Mouse (Mus musculus): ENCODE measurements around the gene Tmem175.
A peak's percentile ranks its signal among the peaks of the same experiment; 100 is the strongest.

Gene Tmem175

GRCm38 (mm10) chr5:108653341-108653740 lies 23.8 kb downstream of the Tmem175 start:
- no peak for DNase-seq (ENCODE audit: low read depth, low spot score)

- no peak for DNase-seq (ENCODE audit: low read depth, low spot score)
Observed at GRCm38 (mm10) chr5:108654444-108654990, 24.9 kb downstream of the Tmem175 start.

GRCm38 (mm10) chr5:108655381-108655780 lies 25.8 kb downstream of the Tmem175 start:
- DNase-seq (ENCODE audit: low read depth, low spot score): no peak

GRCm38 (mm10) chr5:108655891-108656650 lies 26.5 kb downstream of the Tmem175 start:
- no peak for DNase-seq (ENCODE audit: low read depth, low spot score)

- DNase-seq (ENCODE audit: low read depth, low spot score): no peak
Observed at GRCm38 (mm10) chr5:108657406-108657805, 27.8 kb downstream of the Tmem175 start.

GRCm38 (mm10) chr5:108658611-108659010 lies 29.0 kb downstream of the Tmem175 start:
- no peak for DNase-seq (ENCODE audit: low read depth, low spot score)

- no peak for DNase-seq (ENCODE audit: low read depth, low spot score)
Observed at GRCm38 (mm10) chr5:108659698-108660631, 30.4 kb downstream of the Tmem175 start, which contains the start of gene Idua. Gene Idua, plus strand, starts transcription at chr5:108660331.

DNA sequence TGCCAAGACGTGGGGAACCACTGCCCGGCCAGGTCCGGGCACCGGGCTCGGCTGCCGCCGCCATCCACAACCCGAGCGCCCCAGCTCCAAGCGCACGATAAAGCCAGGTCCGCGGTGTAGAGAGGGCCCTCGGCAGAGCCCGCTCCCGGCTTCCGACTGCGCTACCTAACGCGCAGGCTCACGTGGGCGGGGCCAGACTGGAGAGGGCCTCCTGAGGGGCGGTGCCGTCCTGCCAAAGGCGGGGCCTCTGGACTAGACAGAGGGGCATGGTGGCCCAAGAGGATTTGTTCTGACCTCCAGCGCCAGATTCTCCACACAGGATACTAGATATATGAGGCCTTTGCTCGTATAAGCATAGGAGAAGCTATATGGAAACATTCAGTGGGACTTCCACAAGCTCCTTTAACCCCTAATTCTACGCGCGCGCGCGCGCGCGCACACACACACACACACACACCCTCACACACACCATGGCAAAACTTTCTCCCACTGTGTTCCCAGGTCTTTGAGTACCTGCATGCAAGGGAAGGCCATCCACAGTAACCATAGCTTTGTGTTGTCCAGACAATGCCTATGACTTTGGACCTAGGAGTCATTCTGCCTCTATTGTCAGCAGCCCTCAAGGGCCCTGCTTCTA lies 31.2 kb downstream of the Tmem175 start:
- DNase-seq (ENCODE audit: low read depth, low spot score): peak; percentile 70

DNA sequence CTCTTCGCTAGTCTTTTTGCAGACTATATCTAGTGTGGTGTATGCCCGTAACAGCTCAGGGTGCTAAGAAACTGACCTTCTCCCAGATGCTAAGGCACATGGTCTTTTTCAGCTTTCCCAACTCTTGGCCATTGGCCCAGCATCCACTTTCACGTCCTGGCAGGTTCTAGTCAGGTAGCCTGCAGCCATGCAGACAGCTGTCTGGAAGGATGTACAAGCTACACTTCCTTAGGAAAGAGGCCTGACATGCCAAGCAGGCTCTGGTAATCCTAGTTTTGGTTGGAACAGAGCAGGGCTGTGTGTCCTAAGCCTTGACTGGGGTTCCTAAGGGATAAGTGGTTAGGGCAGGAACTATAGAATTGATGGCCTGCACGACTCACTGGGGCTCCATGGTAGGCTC lies 33.2 kb downstream of the Tmem175 start:
- no peak for DNase-seq (ENCODE audit: low read depth, low spot score)

DNA sequence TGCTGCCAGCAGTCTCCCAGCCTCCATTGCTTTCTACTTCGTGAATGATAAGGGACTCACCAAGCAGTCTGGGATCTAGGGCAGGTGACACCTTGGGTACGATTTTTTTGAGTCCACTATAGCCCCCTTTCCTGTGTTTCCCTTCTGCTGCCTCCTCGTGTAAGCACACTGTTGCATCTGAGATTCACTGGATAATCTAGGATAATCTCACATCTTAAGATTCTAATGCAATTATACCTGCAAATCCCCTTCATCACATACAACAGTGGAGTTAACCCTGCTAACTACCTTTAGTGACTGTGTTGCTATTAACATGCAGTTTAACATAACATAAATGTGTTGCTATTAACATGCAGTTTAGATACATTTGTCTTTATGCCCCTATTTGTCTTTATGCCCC lies 35.5 kb downstream of the Tmem175 start:
- DNase-seq (ENCODE audit: low read depth, low spot score): no peak

- DNase-seq (ENCODE audit: low read depth, low spot score): no peak
Observed at GRCm38 (mm10) chr5:108667370-108667769, 37.8 kb downstream of the Tmem175 start.

DNA sequence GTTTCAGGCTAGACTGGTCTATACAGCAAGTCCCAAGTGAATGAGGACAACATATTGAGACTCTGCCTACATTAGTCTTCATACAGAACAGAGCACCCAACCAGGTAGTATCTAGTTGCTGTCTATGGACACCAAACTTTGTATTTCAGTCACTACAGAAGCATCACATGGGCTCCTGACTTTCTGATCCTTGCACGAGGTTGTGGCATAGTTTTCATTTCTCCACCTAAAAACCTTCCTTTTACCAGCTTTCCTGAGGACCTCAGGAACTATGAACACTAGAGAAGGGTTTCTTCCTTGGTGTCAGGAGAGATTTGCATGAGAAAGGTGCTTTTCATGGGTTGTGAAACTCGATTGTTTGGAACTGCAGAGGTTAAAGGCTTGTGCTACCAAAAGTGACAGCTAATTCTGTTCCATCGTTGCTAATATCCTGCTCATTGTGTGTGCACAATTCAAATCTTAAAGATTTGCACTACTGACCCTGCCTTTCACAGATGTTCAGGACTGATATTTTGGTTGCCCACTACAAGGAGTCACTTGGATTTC lies 38.9 kb downstream of the Tmem175 start:
- DNase-seq (ENCODE audit: low read depth, low spot score): no peak

DNA sequence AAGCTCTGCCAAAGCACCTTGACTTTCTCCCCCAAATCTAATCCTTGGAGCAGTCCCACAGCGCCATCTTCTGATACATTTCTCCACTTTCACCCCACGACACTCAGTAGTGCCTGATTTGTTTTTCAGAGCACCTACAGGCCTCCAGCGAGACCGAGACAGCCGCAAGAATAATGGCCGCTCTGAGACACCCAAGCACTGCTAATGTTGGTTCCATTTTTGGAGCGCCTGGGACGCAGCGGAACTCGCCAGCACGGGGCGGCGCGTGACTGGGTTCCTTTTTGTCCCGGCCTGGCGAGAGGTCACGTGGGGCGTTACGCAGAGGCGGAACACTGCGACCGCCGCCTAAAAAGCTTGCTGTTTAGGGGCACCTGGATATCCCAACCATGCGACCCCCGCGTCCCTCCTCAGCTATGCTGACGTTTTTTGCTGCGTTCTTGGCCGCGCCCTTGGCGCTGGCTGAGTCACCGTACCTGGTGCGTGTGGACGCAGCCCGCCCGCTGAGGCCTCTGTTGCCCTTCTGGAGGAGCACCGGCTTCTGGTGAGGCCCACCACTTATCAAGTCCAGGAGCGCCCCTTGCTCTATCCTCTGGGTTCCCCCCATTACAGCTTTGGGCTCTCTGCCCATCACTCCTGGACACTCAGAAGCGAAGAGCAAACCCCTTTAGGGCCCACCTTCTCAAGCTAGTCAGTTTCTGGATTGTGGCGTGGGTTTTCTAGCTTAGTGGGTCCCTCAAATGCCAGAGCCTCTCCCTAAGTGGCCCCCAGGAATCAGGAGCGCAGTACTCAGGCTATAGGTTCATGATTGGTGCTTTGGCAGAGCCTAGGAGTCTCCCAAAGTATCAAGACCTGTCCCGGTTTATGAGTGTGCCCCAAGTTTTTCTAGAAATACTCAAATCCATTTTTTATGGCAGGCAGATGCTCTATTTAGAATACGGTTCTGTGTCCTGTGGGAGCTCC lies 39.7 kb downstream of the Tmem175 start, which contains the start of gene Dgkq:
Gene Dgkq, minus strand, starts transcription at position 696 of the 960 bp plus-strand sequence.
- peak; percentile 56 for DNase-seq (ENCODE audit: low read depth, low spot score)

DNA sequence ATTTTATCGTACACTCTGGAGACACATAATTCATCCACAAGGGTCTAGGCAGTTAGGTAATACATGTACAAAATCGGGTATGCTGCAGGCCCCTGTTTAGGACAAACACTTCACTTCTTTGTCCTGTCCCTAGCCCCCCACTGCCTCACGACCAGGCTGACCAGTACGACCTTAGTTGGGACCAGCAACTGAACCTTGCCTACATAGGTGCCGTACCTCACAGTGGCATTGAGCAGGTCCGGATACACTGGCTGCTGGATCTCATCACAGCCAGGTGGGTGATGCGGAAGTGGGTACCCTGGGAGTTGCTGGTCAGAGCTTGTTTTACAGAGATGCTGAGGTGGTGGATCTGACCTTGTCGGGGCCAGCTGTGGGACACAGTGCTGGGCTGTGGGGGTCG lies 40.4 kb downstream of the Tmem175 start:
- DNase-seq (ENCODE audit: low read depth, low spot score): no peak

- DNase-seq (ENCODE audit: low read depth, low spot score): no peak
Observed at GRCm38 (mm10) chr5:108670785-108671184, 41.2 kb downstream of the Tmem175 start.

GRCm38 (mm10) chr5:108671757-108672156 lies 42.2 kb downstream of the Tmem175 start:
- DNase-seq (ENCODE audit: low read depth, low spot score): no peak

- no peak for DNase-seq (ENCODE audit: low read depth, low spot score)
Observed at GRCm38 (mm10) chr5:108674624-108675023, 45.1 kb downstream of the Tmem175 start.

GRCm38 (mm10) chr5:108675251-108675816 lies 45.8 kb downstream of the Tmem175 start, which contains the start of gene Slc26a1:
Gene Slc26a1, minus strand, starts transcription at chr5:108675569.
- no peak for DNase-seq (ENCODE audit: low read depth, low spot score)

DNA sequence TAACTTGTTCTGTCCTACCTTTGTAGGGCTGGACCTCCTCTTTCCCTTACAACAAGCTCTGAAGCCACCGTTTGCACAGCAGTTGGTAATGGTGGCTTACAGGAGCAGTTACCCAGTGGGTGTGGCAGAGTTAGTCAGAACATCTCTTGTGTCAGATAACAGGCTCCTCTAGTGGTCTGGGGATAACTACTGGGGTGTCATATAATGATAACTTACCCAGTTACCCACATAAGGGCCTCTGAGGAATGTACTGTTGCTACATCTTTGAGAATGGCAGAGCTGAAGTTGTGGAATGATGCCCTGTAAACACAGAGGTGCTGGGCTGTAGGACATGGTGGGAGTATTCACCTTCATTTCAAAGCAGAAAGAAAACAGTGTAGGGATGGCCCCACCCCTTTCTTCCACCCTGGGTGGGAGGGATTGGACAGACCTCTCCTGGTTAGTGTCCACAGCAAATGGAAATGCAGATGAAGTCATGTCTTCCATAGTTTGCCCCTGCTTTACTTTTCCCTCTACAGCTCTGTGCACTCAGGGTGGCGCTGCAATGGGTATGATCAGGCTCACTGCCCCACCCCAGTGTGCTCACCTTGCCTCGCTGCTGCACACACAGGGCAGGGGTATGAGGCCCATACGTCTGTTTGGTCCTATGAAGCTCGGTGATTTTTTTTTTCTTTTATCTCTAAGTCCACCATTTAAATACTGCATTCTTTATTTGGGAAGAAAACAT lies 47.4 kb downstream of the Tmem175 start:
- DNase-seq (ENCODE audit: low read depth, low spot score): no peak

All from brain, embryonic 18.5 days (tissue).